Mouse (Mus musculus) liver, embryonic 13.5 days (tissue): Measurements from ENCODE around the gene Ksr1. TPM values are rescaled to one million over a fixed set of nuclear protein-coding genes. Genes with fewer than 3 reads are reported as not detected.

Source experiments
- ATAC-seq: fragments of 200-750 bp; cut with Nextera tagmentation; 2 replicates; pipeline ENCODE4 v1.8.0; 2017; ENCODE audit warnings: low read depth, mild to moderate bottlenecking, moderate number of reproducible peaks, moderate library complexity
- DNase-seq: peaks from one replicate; pipeline ENCODE4 v3.0.0; 2022
- H3K27ac ChIP-seq: fragments of 300-500 bp; sonication (generic); 2 replicates; pipeline ENCODE4 v1.5.1; 2015; ENCODE audit warnings: moderate library complexity, mild to moderate bottlenecking, inconsistent platforms
- H3K27me3 ChIP-seq: fragments of 300-500 bp; sonication (generic); 2 replicates; pipeline ENCODE4 v1.6.1; 2015; ENCODE audit warnings: mild to moderate bottlenecking, inconsistent platforms
- H3K36me3 ChIP-seq: fragments of 300-500 bp; sonication (generic); 2 replicates; pipeline ENCODE4 v1.6.1; 2015; ENCODE audit warnings: mild to moderate bottlenecking, inconsistent platforms
- H3K4me1 ChIP-seq: fragments of 300-500 bp; sonication (generic); replicated peaks from 2 replicates; pipeline ENCODE4 v1.6.1; 2015; ENCODE audit warnings: inconsistent platforms
- H3K4me2 ChIP-seq: fragments of 300-500 bp; sonication (generic); 2 replicates; pipeline ENCODE4 v1.6.1; 2015; ENCODE audit warnings: inconsistent platforms, mild to moderate bottlenecking, moderate library complexity
- H3K4me3 ChIP-seq: fragments of 300-500 bp; sonication (generic); replicated peaks from 2 replicates; pipeline ENCODE4 v1.5.1; 2015; ENCODE audit warnings: mild to moderate bottlenecking, inconsistent platforms
- H3K9ac ChIP-seq: fragments of 300-500 bp; sonication (generic); 2 replicates; pipeline ENCODE4 v1.6.1; 2015; ENCODE audit warnings: mild to moderate bottlenecking, inconsistent platforms
- H3K9me3 ChIP-seq: fragments of 300-500 bp; sonication (generic); replicated peaks from 2 replicates; pipeline ENCODE4 v1.6.1; 2016; ENCODE audit warnings: inconsistent platforms
- WGBS: fragments of 180-500 bp; shearing (Covaris S2); methylation state at CpG from one replicate; pipeline ENCODE4 v1.1.7; 2015; ENCODE audit not compliant: insufficient replicate concordance; 5-methylcytosine and 5-hydroxymethylcytosine counted together
- polyA plus RNA-seq: library from polyadenylated mRNA; unstranded; fragments of >200 nt; fragmentation: Nextera tagmentation; extraction: Ambion mirVana; gene quantifications from 2 replicates; pipeline ENCODE4 v1.2.1, GENCODE M21; 2015

Ksr1 gene
- polyA plus RNA-seq, 1 experiment from 2014 or later: 1.8 TPM

DNA sequence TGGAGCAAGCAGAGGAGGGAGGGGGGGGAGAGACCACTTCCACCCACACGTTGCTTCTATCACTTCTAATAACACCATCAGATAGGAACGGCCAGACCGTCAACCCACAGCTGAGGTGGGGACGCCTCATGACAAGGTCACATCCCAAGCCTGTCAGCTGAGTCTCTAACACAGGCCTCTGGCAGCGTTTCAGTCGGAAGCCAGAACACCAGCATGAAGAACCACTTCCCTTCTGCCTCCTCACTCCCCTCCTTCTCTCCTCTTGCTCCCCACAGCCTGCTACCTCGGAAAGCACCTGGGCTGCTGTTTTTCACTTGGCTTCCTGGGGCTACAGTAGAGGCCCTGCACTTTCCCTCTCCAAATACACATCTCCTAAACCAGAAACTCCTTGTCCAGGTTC lies 53.4 kb downstream of the Ksr1 start:
- no peak for DNase-seq
- Histone ChIP-seq H3K36me3 (no peaks in the 10 kb centered on the region), H3K4me3 (no peak overlapping the region), H3K4me2 (no peak overlapping the region), H3K4me1 (peaks cover 40% of the 10 kb centered on the region), H3K27ac (no peak overlapping the region), H3K9me3 (no peaks in the 10 kb centered on the region), H3K27me3 (no peaks in the 10 kb centered on the region; the same call in 1 of the 2 replicates), H3K9ac (no peak overlapping the region)
- WGBS: 23% methylated on average over 7 of the region's 7 CpGs
- no peak for ATAC-seq

DNA sequence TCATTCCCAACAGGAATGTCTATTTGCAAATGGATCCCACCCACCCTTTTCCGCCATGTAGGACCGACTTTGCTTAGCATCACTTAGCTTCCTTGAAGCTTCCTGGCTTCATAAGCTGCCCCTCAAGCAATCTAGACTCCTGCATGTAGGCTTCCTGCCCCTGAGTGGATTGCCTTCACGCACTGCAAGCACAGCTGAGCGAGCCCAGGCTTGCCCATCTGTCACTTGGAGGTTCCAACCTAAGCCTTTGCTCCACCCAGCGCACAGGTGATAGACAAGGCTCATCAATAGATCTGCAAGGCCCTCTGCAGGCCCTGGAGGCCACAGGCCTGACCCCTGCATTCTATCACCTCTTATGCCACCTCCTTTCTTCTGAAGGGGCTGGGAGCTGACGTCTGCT lies 54.0 kb downstream of the Ksr1 start:
- no peak for ATAC-seq
- Histone ChIP-seq H3K27me3 (no peaks in the 10 kb centered on the region; the same call in 1 of the 2 replicates), H3K4me1 (peaks cover 44% of the 10 kb centered on the region)

DNA sequence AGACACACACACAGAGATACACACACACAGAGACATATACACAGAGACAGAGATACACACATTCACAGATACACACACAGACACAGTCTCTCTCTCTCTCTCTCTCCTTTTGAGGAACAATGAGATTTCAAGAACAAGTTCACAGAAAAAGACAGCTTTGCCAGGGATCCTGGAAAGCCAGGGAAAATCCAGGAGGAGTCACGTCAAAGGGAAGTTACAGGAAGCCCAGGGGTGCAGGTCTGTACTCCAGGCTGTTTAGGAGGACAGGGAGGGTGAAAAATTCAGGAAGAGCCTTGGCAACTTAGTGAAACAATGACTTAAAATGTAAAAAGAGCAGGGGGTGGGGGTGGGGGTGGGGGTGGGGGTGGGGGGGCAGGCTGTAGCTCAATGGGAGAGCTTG lies 56.5 kb downstream of the Ksr1 start:
- ATAC-seq: no peak
- Histone ChIP-seq H3K4me2 (no peak overlapping the region), H3K27me3 (no peaks in the 10 kb centered on the region; the same call in 1 of the 2 replicates), H3K9me3 (no peaks in the 10 kb centered on the region), H3K4me3 (no peak overlapping the region), H3K27ac (0 out of 2 replicates have a peak overlapping the region, but pooled peaks have one; percentile 6), H3K4me1 (peaks cover 54% of the 10 kb centered on the region), H3K36me3 (no peaks in the 10 kb centered on the region), H3K9ac (no peak overlapping the region)
- 77% methylated on average over 1 of the region's 1 CpGs for WGBS
- DNase-seq: no peak

More for the DNA sequence above, 54.0 kb downstream of the Ksr1 start:
- H3K4me2 ChIP-seq: no peak overlapping the region
- H3K9me3 ChIP-seq: no peaks in the 10 kb centered on the region
- H3K36me3 ChIP-seq: no peaks in the 10 kb centered on the region
- H3K27ac ChIP-seq: no peak overlapping the region
- DNase-seq: no peak
- no peak overlapping the region for H3K9ac ChIP-seq
- H3K4me3 ChIP-seq: no peak overlapping the region
- 77% methylated on average over 6 of the region's 6 CpGs for WGBS

DNA sequence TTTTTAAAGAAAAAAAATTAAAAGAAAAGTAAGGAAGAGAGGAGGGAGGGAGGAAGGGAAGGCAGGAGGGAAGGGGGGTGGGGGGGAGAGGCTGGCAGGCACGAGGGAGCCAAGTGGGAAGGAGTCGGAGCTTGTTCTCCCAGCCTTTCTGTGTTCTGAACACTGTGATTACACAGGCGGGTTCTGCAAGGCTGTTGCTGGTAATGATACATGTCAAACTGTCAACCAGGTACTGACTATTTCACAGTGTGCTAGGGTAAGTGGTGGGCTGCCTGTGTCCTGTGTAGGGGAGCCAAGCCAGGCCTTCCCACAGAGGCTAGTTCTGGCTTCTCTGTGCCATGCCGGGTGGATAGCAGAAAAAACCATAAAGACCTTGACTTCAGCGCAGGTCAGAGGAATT lies 57.2 kb downstream of the Ksr1 start:
- 62% methylated on average over 5 of the region's 5 CpGs for WGBS
- Histone ChIP-seq H3K4me1 (peaks cover 61% of the 10 kb centered on the region), H3K27me3 (no peaks in the 10 kb centered on the region; the same call in 1 of the 2 replicates), H3K9me3 (no peaks in the 10 kb centered on the region), H3K4me3 (no peak overlapping the region), H3K4me2 (no peak overlapping the region), H3K27ac (no peak overlapping the region), H3K9ac (no peak overlapping the region), H3K36me3 (no peaks in the 10 kb centered on the region)
- DNase-seq: no peak
- ATAC-seq: no peak

DNA sequence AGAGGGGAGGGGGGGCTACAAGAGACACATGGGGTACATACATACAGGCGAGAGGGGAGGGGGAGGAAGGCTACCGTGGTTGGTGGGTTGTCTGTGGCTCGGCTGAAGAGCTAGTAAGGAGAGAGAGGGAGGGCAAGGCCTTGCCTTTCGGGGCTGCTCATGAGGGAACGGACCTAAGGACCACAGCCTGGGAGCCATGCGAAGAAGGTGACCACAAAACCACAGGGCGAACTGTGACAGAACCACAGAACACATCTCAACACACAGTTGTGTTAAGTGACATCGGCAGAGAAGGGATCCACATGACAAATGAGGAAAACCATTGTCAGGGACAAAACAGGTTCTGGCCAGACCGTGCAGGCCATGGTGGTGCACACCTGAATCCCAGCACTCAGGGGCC lies 57.9 kb downstream of the Ksr1 start:
- Histone ChIP-seq H3K4me2 (no peak overlapping the region), H3K9ac (no peak overlapping the region), H3K27ac (0 out of 2 replicates have a peak overlapping the region, but pooled peaks have one; percentile 1), H3K9me3 (no peaks in the 10 kb centered on the region), H3K27me3 (no peaks in the 10 kb centered on the region; the same call in 1 of the 2 replicates), H3K36me3 (no peaks in the 10 kb centered on the region), H3K4me1 (peaks cover 61% of the 10 kb centered on the region), H3K4me3 (no peak overlapping the region)
- ATAC-seq (0 out of 2 replicates have a peak, but pooled peaks have one; percentile 13), DNase-seq (no peak)
- WGBS: 25% methylated on average over 9 of the region's 9 CpGs

DNA sequence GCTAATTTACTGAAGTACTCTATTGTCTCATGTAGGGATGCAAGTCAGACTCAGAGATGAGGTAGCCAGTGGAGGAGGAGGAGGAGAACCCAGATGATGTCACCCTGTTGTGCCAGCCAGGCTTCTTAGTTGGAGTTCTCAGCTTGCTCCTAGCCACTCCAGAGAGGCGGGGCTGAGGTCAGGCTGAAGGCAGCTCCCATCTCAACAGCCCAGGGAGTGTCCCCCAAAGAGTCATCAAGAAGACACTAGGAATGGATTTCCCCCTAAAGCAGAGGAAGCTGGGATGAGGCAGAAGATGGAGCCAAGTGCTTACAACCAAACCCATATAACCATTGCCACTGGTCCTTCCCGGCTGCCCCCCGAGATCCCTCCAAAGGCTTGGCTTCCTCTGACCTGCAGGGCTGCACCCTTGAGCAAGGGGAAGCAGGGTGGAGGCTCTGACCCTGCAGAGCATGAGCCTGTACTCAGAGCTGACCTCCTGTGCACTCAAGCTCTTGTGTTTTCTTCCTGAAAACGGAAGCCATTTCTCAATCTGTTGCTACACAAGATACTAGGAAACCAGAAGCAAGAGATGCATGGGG lies 58.4 kb downstream of the Ksr1 start:
- Histone ChIP-seq H3K9me3 (no peaks in the 10 kb centered on the region), H3K36me3 (no peaks in the 10 kb centered on the region), H3K27me3 (peaks cover 2% of the 10 kb centered on the region; the same call in 1 of the 2 replicates), H3K4me3 (no peak overlapping the region), H3K27ac (0 out of 2 replicates have a peak overlapping the region, but pooled peaks have one; percentile 6), H3K9ac (no peak overlapping the region), H3K4me2 (no peak overlapping the region), H3K4me1 (peaks cover 60% of the 10 kb centered on the region)
- WGBS: 38% methylated on average over 4 of the region's 4 CpGs
- peak; percentile 45; the same call in 1 of the 2 replicates for ATAC-seq
- DNase-seq: no peak

DNA sequence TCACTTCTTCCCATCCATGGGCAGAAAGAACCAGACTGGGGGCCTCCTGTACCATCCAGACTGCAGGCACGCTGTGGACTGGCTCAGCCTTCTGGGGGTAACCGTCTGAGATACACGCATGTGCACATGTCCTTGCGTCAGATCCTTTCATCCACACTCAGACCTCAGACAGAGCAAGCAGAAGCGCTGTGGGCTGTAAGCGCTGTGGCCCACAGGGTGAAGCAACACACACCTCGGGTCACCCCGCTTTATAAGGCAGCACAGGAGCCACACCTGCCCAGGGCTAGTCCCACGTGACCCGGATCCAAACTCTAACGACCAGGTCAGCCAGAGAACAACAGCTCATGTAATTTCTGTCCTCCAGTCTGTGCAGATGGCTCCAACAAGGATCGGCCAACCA lies 59.4 kb downstream of the Ksr1 start:
- no peak overlapping the region for H3K27ac ChIP-seq
- WGBS: 77% methylated on average over 12 of the region's 12 CpGs

DNA sequence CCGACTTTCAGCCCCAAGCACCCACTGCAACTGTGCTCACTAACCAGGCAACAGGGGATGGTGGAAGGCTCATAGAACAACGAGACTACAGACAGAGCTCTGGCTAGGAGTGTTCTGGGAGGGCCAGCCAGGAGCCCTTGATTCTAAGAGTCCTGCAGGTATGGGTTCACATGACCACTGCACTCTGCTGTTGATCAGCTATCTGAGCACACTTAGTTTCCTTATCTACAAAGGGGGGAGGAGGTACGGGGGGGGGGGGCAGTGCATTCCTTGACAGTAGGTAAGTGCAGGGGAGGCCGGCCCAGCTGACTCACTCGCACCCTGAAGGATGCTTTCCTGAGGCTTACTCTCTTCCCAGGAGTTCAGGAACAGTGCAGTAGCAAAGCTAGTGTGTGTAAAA lies 61.1 kb downstream of the Ksr1 start:
- Histone ChIP-seq H3K27me3 (peaks cover 8% of the 10 kb centered on the region; the same call in 1 of the 2 replicates), H3K9me3 (no peaks in the 10 kb centered on the region), H3K4me2 (no peak overlapping the region), H3K9ac (no peak overlapping the region), H3K27ac (no peak overlapping the region; the same call in 1 of the 2 replicates), H3K4me1 (peaks cover 71% of the 10 kb centered on the region), H3K36me3 (no peaks in the 10 kb centered on the region), H3K4me3 (no peak overlapping the region)
- WGBS: 40% methylated on average over 5 of the region's 5 CpGs
- no peak for DNase-seq
- no peak for ATAC-seq

More for the DNA sequence above, 59.4 kb downstream of the Ksr1 start:
- Histone ChIP-seq H3K4me3 (no peak overlapping the region), H3K4me1 (peaks cover 64% of the 10 kb centered on the region), H3K36me3 (no peaks in the 10 kb centered on the region), H3K27me3 (peaks cover 8% of the 10 kb centered on the region; the same call in 1 of the 2 replicates), H3K4me2 (no peak overlapping the region), H3K9ac (no peak overlapping the region), H3K9me3 (no peaks in the 10 kb centered on the region)
- DNase-seq (no peak), ATAC-seq (no peak)

DNA sequence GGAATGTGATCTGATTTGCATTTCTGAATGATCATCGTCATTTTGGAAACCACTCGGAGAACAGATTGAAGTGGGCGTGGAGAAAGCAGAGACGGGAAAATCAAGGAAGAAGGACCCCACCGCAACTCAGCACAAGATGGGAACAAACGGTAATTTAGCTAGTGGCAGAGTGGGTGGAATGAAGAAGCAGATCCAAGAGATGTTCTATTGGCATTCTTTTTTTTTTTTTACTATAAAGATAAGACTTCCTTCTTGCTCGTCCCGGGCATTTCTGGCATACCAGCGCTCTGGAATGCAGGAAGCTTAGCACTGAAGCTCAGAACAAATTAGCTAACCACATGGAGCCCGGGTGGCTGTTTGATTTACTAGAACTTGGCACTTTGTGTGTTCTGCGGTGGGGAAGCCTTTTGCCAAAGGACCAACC lies 63.2 kb downstream of the Ksr1 start:
- no peak overlapping the region for H3K4me2 ChIP-seq
- peak overlapping the region; percentile 36; the same call in 1 of the 2 replicates for H3K27ac ChIP-seq
- 45% methylated on average over 11 of the region's 11 CpGs for WGBS
- no peak overlapping the region for H3K9ac ChIP-seq
- DNase-seq (no peak), ATAC-seq (no peak)
- peaks cover 8% of the 10 kb centered on the region; the same call in 1 of the 2 replicates for H3K27me3 ChIP-seq
- H3K36me3 ChIP-seq: no peaks in the 10 kb centered on the region
- H3K4me3 ChIP-seq: no peak overlapping the region
- H3K4me1 ChIP-seq: peaks cover 54% of the 10 kb centered on the region
- no peaks in the 10 kb centered on the region for H3K9me3 ChIP-seq

DNA sequence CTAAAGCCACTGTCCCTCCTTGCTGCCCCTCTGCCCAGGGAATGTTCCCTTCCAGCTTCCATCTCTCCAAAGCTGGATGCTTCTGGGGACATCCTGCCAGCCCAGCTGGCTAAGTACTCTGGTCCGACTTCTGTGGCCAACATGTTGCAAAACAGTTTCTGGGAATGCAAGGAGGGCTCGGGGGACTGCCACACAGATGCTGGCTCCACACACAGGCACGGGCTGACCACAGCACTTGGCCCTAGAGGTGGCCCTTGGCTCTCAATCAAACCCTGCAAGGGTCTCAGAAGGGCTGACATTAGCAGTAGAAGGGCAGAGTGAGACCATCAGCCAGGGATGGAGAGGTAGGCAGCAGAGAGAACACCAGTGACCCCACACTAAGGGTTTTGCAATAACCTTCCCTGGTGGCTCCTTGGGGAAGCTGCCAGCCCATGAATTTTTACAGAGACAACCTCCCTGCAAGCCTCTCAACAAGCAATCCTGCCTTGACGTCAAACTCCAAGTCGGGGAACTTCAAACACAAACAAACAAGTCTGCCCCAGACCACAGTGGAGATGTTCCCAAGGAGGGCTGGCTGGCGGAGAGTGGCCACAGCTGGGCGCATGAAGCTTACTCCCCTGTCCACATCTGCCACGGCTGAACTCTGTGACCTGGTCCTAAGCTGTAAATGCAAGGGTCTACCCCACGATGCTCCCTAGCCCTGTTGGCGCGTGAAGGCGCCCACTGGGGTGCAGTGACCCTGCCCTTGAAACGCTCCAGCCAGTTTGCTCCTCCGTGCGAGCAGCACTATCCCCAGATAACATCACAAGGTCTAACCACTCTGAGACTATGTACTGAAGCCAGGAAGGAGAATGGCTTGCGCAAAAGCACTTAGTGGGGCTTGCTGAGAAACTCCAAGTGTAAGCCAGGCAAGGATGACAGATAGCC lies 65.0 kb downstream of the Ksr1 start:
- Histone ChIP-seq H3K27ac (no peak overlapping the region), H3K9me3 (no peaks in the 10 kb centered on the region), H3K4me3 (no peak overlapping the region), H3K4me2 (no peak overlapping the region), H3K4me1 (peaks cover 57% of the 10 kb centered on the region), H3K9ac (no peak overlapping the region), H3K36me3 (no peaks in the 10 kb centered on the region), H3K27me3 (peaks cover 8% of the 10 kb centered on the region; the same call in 1 of the 2 replicates)
- no peak for DNase-seq
- no peak for ATAC-seq
- WGBS: 47% methylated on average over 16 of the region's 16 CpGs

DNA sequence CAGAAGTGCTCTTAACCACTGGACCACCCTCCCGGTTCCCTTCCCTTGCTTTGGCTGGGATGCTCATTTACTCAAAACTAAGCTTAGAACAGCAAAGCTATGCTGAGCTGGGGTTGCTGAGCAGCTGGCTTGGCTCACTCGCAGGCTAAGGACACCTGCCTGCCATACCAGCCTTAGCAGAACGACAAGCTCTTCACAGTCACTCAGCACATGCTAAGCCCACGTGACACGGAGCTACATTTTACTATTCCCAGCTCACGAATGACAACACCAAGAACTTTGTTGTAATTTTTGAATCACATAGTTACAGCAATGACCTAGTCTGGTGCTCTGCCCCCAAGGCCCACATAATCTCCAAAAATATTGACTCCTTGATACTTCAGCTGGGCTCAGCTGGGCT lies 66.1 kb downstream of the Ksr1 start:
- H3K9ac ChIP-seq: no peak overlapping the region
- peaks cover 58% of the 10 kb centered on the region for H3K4me1 ChIP-seq
- 71% methylated on average over 6 of the region's 6 CpGs for WGBS
- H3K36me3 ChIP-seq: no peaks in the 10 kb centered on the region
- H3K4me2 ChIP-seq: no peak overlapping the region
- H3K9me3 ChIP-seq: no peaks in the 10 kb centered on the region
- no peak overlapping the region for H3K4me3 ChIP-seq
- DNase-seq (no peak), ATAC-seq (no peak)
- H3K27me3 ChIP-seq: peaks cover 8% of the 10 kb centered on the region; the same call in 1 of the 2 replicates
- H3K27ac ChIP-seq: no peak overlapping the region
